Mouse (Mus musculus): ENCODE data around the gene Iqschfp. TPM values are rescaled to one million over a fixed set of nuclear protein-coding genes. Genes with fewer than 3 reads are reported as not detected.

The Iqschfp gene
- total RNA-seq, 2 experiments from 2014 or later, result 11.6 to 12.9 TPM

DNA sequence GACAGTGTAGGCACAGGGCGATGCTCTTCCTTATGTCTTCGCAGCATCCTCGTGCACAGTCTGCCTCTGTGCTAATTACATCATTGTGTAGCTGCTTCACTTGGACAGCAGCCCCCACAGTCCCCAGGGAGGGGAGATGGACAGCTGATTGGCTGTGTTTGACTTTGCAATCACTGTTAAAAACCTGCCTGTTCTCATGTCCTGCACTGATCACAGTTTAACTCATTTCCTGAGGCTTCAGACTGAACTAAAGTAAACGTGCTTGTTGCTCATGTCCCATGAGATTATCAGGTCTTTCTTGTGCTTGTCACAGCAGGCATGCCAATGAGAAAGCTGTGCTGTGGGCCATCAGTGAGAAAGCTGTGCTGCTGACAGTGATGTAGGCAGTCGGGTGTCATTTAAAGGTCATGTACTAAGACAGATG lies 60.5 kb downstream of the Iqschfp start:
- DNase-seq (ENCODE audit: extremely low spot score in 1 of 2, low spot score in 1 of 2), result no peak

DNA sequence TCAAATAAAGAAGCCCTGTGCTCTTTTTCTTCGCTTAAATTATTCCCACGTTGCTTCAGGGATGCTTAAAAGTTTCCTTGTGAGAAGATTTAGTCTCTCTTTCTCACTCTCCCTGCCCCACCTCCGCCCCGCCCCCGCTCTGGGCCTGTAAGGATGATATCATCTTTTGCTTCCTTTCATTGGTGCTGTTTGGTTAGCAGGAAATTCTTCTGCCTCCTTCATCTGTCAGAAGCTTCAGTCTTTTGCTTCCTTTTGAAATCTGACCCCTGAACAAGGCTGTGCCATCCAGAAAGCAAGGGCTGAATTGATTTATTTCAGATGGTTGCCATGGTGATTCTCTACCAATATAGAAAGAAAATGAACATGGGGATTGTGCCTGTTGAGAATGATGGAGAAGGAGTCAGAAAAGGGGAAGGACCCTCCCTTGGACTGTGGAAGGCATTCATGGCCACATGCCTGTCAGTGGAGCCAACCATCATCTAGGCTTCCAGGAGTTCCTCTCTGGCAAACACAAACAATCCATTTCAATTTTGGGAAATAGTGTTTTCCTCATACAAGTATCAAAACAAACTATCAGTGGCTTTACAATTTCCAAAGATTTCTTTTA lies 62.5 kb downstream of the Iqschfp start:
- peak in 1 of 2 experiments; percentile 19 for DNase-seq (ENCODE audit: extremely low spot score in 1 of 2, low spot score in 1 of 2)

GRCm38 (mm10) chr3:67959672-67960071 lies 67.6 kb downstream of the Iqschfp start:
- no peak for DNase-seq (ENCODE audit: extremely low spot score in 1 of 2, low spot score in 1 of 2)

DNA sequence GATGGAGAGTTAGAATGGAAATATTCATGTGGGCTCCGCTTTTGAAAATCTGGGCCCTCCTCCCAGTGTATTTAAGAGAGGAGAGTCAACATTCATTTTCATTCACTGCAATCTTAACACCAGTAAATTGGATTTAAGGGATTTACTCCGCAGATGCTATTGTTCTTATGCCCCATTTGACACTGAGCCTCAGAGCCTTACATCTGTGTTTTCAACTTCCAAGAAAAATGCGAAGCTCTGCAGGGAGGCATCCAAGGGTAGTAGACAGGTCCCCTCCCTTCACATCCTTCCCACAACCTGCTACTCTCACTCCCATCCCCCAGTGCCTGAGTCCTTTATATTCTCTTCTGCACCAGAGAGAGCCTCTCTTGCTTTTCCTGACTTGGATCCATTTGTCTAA lies 68.1 kb downstream of the Iqschfp start:
- no peak for DNase-seq (ENCODE audit: extremely low spot score in 1 of 2, low spot score in 1 of 2)

- DNase-seq (ENCODE audit: extremely low spot score in 1 of 2, low spot score in 1 of 2), result no peak
These were observed 68.7 kb downstream of the Iqschfp start for GRCm38 (mm10) chr3:67960727-67961126.

GRCm38 (mm10) chr3:67961934-67962639 lies 70.1 kb downstream of the Iqschfp start:
- DNase-seq (ENCODE audit: extremely low spot score in 1 of 2, low spot score in 1 of 2), result no peak

DNA sequence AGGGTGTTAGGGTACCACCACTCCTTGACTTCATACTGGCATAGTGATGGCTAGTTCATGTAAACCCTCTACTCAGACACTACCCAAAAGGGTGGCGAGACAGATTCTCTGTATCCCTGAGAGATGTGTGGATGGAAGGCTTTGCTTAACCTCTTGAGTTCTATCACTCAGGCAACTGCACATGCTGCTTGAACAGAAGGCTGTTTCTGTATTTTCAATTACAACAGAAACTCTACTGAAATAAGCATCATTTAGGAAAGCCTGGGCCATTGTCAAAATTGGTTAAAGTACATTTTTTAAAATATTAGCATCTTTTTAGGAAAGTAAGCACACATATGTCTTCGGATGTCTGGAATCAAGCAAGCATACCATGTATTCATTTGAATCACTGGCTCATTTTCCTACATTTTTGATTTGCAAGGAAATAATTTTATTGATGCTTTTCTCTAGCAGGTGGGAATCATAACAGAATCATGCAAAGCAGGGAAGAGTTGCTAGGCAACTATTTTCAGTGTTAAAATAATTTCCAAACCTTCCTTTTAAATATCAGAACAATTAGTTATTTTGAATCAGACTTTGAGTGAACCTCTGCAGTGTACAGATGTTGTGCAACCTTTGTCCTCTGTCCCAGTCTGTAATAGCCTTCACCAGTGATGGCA lies 82.4 kb downstream of the Iqschfp start:
- DNase-seq (ENCODE audit: extremely low spot score in 1 of 2, low spot score in 1 of 2), result no peak

- DNase-seq (ENCODE audit: extremely low spot score in 1 of 2, low spot score in 1 of 2), result no peak
These were observed 88.0 kb downstream of the Iqschfp start for GRCm38 (mm10) chr3:67980006-67980405.

DNA sequence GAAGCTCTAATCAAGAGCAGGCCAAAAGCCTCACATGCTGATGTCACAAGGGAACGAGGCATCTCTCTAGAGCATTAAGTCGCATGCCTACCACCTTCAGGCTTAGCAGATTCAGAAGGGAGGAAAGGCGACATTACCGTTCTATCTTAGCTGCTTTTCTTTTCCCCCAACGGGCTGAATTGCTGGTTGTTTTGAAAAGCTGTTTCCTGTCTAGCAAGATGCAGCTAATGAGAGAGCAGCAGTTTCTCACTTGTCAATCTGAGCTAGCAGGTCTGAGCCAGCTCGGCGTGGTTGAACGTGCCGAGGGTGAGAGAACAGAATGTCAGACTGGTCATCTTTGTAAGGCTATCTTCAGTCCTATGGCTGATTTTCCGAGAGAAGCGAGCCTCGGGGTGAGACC lies 91.3 kb downstream of the Iqschfp start:
- peak in 1 of 2 experiments; percentile 26 for DNase-seq (ENCODE audit: extremely low spot score in 1 of 2, low spot score in 1 of 2)

DNA sequence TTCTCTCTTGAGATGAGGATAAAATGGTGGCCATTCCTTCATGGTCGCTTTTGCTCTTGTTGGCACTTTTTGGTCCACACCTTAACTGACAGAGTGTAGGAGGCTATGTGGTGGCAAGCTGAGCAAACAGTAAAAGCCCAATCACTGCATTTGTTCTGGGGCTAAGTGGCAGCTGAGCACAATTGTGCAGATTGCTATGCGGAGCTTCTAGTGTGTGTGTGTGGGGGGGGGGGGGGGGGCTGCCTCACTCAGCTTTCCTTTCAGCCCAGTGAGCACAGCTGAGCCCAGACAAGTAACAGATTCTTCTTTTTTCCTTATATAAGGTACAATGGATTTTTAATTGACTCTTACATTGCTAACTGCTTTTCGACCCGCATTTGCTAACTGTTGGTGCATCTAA lies 110.4 kb downstream of the Iqschfp start:
- no peak for DNase-seq (ENCODE audit: extremely low spot score in 1 of 2, low spot score in 1 of 2)

GRCm38 (mm10) chr3:68012342-68012741 lies 120.3 kb downstream of the Iqschfp start:
- no peak for DNase-seq (ENCODE audit: extremely low spot score in 1 of 2, low spot score in 1 of 2)

DNA sequence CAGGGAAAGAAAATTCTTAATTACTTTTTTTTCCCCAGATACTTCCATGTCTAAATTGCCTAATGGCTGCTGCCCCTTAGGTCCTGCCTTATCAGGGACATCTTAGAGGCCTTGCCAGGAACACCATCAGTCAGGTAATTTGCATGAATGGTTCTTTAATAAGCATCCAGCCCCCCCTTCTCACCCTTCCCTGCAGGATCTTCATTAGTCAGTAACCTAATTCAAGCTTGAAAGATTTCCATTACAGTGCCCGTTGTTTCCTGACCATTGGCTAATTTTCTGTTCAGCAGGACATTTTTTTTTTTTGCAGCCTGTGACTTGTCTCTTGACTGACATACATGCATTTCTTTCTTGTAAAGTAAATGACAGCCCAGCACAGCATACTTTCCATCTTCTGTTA lies 123.8 kb downstream of the Iqschfp start:
- DNase-seq (ENCODE audit: extremely low spot score in 1 of 2, low spot score in 1 of 2), result no peak

DNA sequence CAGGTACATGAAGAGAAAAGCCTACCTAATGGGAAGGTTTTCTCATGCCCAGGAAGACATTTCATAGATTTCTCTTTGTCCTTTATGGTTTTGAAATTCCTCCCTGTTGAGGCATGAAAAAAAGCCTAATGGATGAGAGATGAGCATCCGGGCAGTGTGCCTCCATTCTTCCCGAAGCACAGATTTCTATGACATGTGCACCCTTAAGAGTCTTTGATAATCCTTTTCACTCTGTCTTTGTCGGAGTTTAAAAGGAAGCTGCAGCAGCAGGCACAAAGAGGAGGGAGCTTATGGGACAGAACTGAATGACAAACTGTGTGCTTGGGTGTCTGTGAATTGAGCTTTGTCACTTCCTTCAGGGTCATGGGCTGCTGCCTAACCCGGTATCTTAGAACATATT lies 127.4 kb downstream of the Iqschfp start:
- DNase-seq (ENCODE audit: extremely low spot score in 1 of 2, low spot score in 1 of 2), result no peak

GRCm38 (mm10) chr3:68036097-68036496 lies 144.1 kb downstream of the Iqschfp start:
- no peak for DNase-seq (ENCODE audit: extremely low spot score in 1 of 2, low spot score in 1 of 2)

DNA sequence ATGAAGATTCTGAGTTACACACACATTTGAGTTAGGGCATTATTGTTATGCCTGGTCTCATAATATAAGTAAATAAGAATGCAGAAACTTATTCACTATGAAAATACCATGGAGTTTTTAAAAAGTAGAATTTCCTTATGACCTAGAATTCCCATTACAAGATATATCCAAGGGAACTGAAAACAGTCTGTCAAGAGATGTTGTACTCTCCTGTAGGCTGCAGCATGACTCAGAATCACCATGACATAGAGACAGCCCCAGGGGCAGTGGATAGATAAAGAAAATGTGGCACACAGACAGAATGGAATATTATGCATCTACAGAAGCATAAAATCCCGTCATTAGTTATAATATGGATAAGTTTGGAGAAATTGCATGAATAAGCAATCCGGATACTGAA lies 150.9 kb downstream of the Iqschfp start:
- DNase-seq (ENCODE audit: extremely low spot score in 1 of 2, low spot score in 1 of 2), result no peak

DNA sequence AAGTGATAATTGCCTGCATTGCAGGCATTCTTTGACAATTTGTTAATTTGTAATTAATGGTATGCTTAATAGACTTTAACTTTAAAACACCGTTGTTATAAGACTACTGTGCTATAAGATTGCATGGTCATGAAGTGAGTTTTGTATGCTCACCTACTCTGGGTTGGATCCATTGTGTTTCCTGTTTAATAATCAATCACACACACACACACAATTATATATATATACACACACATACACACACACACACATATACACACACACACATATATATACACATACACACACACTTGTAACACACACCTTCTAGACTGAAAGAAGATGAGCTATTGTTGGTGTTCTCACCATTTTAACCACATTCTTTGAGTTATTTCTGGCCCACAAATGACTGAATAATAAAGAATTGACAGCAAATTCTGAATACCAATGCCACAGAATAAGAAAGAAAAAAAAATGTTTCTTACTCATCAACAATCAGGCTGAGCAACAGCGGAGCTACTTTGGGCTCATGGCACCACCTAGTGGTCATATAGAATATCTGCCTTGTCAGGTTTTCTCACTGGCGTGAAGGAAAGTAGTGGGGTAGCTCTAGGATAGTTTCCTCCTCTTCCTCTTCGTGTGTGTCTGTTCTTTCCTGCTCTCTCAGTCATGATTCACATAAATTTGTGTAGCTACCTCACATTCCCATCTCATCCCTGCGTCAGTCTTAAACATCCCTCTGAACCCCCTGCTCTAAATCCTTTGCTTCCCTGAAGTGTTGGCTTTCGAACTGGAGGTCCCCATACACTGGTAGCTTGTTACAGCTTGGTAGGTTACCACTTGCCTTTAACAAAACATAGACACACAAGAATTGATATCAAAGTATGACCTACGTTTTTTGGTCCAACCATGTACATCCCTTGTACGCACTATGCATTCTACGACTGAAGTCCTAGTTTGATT lies 153.7 kb downstream of the Iqschfp start:
- DNase-seq (ENCODE audit: extremely low spot score in 1 of 2, low spot score in 1 of 2), result no peak

- DNase-seq (ENCODE audit: extremely low spot score in 1 of 2, low spot score in 1 of 2), result no peak
These were observed 161.5 kb downstream of the Iqschfp start for GRCm38 (mm10) chr3:68053538-68053937.

GRCm38 (mm10) chr3:68055071-68055470 lies 163.0 kb downstream of the Iqschfp start:
- DNase-seq (ENCODE audit: extremely low spot score in 1 of 2, low spot score in 1 of 2), result peak in 1 of 2 experiments; percentile 15

- peak; percentile 74 to 91 for DNase-seq (ENCODE audit: extremely low spot score in 1 of 2, low spot score in 1 of 2)
These were observed 164.6 kb downstream of the Iqschfp start for GRCm38 (mm10) chr3:68056373-68057275.
